Mouse (Mus musculus) erythroblast, embryonic 14.5 days (primary cell): ENCODE data around the gene Men1.

Experiments
- GATA1 ChIP-seq: IDR thresholded peaks from 2 replicates; pipeline ENCODE4 v1.6.1; 2012; ENCODE audit warnings: low read length, inconsistent platforms, mixed read lengths
- TAL1 ChIP-seq: IDR thresholded peaks from 3 replicates; pipeline ENCODE4 v1.6.1; 2012; ENCODE audit warnings: low read length, inconsistent platforms, mixed read lengths

DNA sequence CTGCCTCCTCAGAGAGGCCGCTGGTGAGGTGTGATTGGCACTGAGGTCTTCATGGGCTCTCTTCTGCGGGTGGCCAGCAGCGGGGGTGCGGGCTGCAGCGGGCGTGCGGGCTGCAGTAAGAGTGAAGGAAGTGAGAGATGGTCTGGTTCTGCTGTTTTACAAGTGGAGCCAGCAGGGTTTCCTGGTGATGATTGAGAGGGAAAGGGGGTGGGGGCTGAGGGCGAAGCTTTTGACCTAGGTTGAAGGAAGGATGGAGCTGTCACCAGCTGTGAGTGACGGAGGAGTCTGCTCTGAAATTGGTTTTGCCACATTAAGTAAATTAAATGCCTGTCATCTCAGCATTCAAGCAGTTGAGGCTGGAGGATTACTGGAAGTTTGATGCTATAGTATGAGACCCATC is 13.9 kb downstream of the Men1 start:
- TF ChIP-seq GATA1 (no peak), TAL1 (no peak)
